Mouse (Mus musculus) lung, postnatal 0 days (tissue): ENCODE measurements at regions not wholly inside any gene's neighbourhood (a gene's known extent, or its start where the extent isn't known, plus 50 kb on each side); places are given as distances from the start of the nearest gene placed in this dataset.

Source experiments
- ATAC-seq: fragments of 200-750 bp; cut with Nextera tagmentation; 2 replicates; pipeline ENCODE4 v1.8.0; 2017; ENCODE audit warnings: moderate library complexity
- DNase-seq: peaks from one replicate; pipeline ENCODE4 v3.0.0-alpha.2; 2016; ENCODE audit warnings: low spot score
- H3K27ac ChIP-seq: fragments of 300-500 bp; sonication (generic); 2 replicates; pipeline ENCODE4 v1.5.1; 2014; ENCODE audit warnings: antibody characterized with exemption, mild to moderate bottlenecking, low read length, mixed read lengths
- H3K27me3 ChIP-seq: fragments of 300-500 bp; sonication (generic); replicated peaks from 2 replicates; pipeline ENCODE4 v1.6.1; 2014; ENCODE audit warnings: low read length, mixed read lengths; ENCODE audit not compliant: insufficient read depth
- H3K36me3 ChIP-seq: fragments of 300-500 bp; sonication (generic); 2 replicates; pipeline ENCODE4 v1.6.1; 2014; ENCODE audit warnings: low read length, mixed read lengths; ENCODE audit not compliant: insufficient read depth
- H3K4me1 ChIP-seq: fragments of 300-500 bp; sonication (generic); 2 replicates; pipeline ENCODE4 v1.6.1; 2014; ENCODE audit warnings: antibody characterized with exemption, low read depth, low read length, mixed read lengths; ENCODE audit not compliant: insufficient read depth
- H3K4me2 ChIP-seq: fragments of 300-500 bp; sonication (generic); replicated peaks from 2 replicates; pipeline ENCODE4 v1.6.1; 2014; ENCODE audit warnings: low read depth, mild to moderate bottlenecking, low read length, moderate library complexity, mixed read lengths
- H3K4me3 ChIP-seq: fragments of 300-500 bp; sonication (generic); 2 replicates; pipeline ENCODE4 v1.5.1; 2014; ENCODE audit warnings: low read depth, low read length
- H3K9ac ChIP-seq: fragments of 300-500 bp; sonication (generic); replicated peaks from 2 replicates; pipeline ENCODE4 v1.6.1; 2014; ENCODE audit warnings: low read depth, mild to moderate bottlenecking
- H3K9me3 ChIP-seq: fragments of 300-500 bp; sonication (generic); 2 replicates; pipeline ENCODE4 v1.6.1; 2016; ENCODE audit warnings: low read length, mixed read lengths
- CTCF ChIP-seq: IDR thresholded peaks from 2 replicates; pipeline ENCODE4 v1.5.1; 2016; ENCODE audit warnings: antibody characterized with exemption, mild to moderate bottlenecking
- EP300 ChIP-seq: IDR thresholded peaks from 2 replicates; pipeline ENCODE4 v1.6.1; 2016; ENCODE audit warnings: antibody characterized with exemption, mild to moderate bottlenecking, control low read depth
- whole genome bisulfite sequencing: fragments of 180-500 bp; shearing (Covaris S2); extraction: QIAGEN DNeasy Blood & Tissue Kit; methylation state at CpG from one replicate; pipeline ENCODE4 v1.1.7; 2014; 5-methylcytosine and 5-hydroxymethylcytosine counted together

DNA sequence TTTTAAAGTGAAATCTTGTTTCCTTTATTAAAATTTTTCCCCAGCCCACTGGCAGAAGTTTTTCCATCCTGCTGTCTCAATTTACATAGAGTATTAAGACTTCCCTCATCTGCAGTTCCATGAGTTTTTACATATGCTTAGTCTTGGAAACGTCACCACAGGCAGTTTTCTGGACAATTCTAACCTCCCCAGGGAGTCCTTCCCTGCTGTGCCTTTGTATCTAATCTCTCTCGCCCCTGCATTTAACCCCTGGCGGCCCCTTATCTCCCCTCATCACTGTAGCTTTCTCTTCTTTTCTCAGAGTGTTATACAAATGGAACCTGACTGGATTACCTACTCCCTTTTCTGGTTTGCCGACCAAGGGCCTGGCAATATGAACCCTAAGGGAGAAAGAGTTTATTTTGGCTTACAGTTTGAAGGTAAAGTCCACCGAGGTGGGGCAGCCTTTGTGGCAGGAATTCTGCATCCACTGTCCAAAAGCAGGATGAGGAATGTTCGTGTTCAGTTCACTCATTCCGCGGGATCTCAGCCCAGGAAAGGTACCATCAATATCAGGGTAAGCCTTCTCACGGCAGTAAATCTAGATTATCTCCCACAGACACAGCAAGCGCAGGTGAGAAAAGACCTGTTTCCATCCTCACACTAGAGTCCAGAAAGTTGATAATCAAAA lies 66.0 kb upstream of the Aldh1a3 start:
- ATAC-seq, result no peak
- no peaks in the 10 kb centered on the region for H3K27me3 ChIP-seq
- H3K9ac ChIP-seq, result no peak overlapping the region
- no peak overlapping the region for H3K4me2 ChIP-seq
- TF ChIP-seq CTCF (no peak), EP300 (no peak)
- H3K9me3 ChIP-seq, result no peaks in the 10 kb centered on the region
- WGBS, result 74% methylated on average over 10 of the region's 10 CpGs
- no peak overlapping the region for H3K4me3 ChIP-seq
- DNase-seq, result no peak
- no peaks in the 10 kb centered on the region for H3K4me1 ChIP-seq
- no peak overlapping the region for H3K27ac ChIP-seq
- no peaks in the 10 kb centered on the region for H3K36me3 ChIP-seq

GRCm38 (mm10) chr7:66492748-66493147 lies 65.4 kb upstream of the Aldh1a3 start:
- Histone ChIP-seq H3K4me3 (no peak overlapping the region), H3K9ac (no peak overlapping the region), H3K4me2 (no peak overlapping the region), H3K9me3 (no peaks in the 10 kb centered on the region), H3K27me3 (no peaks in the 10 kb centered on the region), H3K27ac (no peak overlapping the region), H3K4me1 (no peaks in the 10 kb centered on the region), H3K36me3 (no peaks in the 10 kb centered on the region)
- TF ChIP-seq CTCF, result no peak
- no peak for TF ChIP-seq EP300
- 60% methylated on average over 12 of the region's 12 CpGs for WGBS
- no peak for DNase-seq
- no peak for ATAC-seq

DNA sequence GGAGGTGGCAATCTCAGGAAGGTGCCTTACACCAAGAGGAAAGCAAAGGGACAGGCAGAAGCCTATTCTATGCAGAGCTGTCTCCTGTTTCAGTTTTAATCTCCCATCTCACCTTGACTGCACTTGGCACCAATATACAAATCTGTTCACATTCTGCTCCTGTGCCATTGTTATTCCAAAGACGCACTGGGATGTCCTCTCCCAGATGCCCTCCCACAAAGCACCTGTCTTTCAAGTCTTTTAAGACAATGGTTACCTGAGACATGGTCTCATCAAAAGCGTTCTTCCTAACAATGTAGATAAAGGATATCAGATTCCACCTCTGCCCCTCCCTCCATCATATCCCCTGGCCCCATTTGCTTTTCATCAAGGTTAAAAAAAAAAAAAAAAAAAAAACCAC lies 64.2 kb upstream of the Aldh1a3 start:
- ATAC-seq (no peak), DNase-seq (no peak)
- 61% methylated on average over 2 of the region's 2 CpGs for WGBS
- no peak overlapping the region for H3K4me3 ChIP-seq
- H3K9ac ChIP-seq, result no peak overlapping the region
- no peaks in the 10 kb centered on the region for H3K27me3 ChIP-seq
- TF ChIP-seq EP300 (no peak), CTCF (no peak)
- no peaks in the 10 kb centered on the region for H3K9me3 ChIP-seq
- no peaks in the 10 kb centered on the region for H3K36me3 ChIP-seq
- no peak overlapping the region for H3K27ac ChIP-seq
- H3K4me1 ChIP-seq, result no peaks in the 10 kb centered on the region
- H3K4me2 ChIP-seq, result no peak overlapping the region

DNA sequence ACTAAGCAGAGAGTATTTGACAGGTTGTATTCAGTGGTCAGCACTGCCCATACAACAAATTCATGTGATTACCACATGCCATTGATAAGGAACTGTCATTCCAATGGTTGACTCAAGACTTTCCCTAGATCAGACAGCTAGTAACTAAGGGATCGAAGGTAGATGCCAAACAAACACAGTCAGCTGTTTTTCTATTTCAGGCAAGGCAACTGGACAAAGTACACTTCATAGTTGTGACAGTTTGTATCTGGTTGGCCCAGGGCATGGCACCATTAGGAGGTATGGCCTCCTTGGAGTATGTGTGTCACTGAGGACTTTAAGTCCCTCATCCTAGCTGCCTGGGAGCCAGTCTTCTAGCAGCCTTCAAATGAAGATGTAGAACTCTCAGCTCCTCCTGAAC lies 62.8 kb upstream of the Aldh1a3 start:
- DNase-seq (no peak), ATAC-seq (no peak)
- Histone ChIP-seq H3K36me3 (no peaks in the 10 kb centered on the region), H3K9me3 (no peaks in the 10 kb centered on the region), H3K9ac (no peak overlapping the region), H3K4me2 (no peak overlapping the region), H3K4me1 (no peaks in the 10 kb centered on the region), H3K27me3 (no peaks in the 10 kb centered on the region), H3K4me3 (no peak overlapping the region), H3K27ac (no peak overlapping the region)
- 92% methylated on average over 1 of the region's 1 CpGs for WGBS
- TF ChIP-seq CTCF, result no peak
- TF ChIP-seq EP300, result no peak

- Histone ChIP-seq H3K9ac (no peak overlapping the region), H3K27me3 (no peaks in the 10 kb centered on the region), H3K9me3 (no peaks in the 10 kb centered on the region), H3K27ac (no peak overlapping the region), H3K4me2 (no peak overlapping the region), H3K4me1 (no peaks in the 10 kb centered on the region), H3K4me3 (no peak overlapping the region), H3K36me3 (no peaks in the 10 kb centered on the region)
- ATAC-seq (no peak), DNase-seq (no peak)
- TF ChIP-seq CTCF (no peak), EP300 (no peak)
Observed at GRCm38 (mm10) chr7:66487751-66488150, 60.4 kb upstream of the Aldh1a3 start.

GRCm38 (mm10) chr7:66480446-66480845 lies 53.1 kb upstream of the Aldh1a3 start:
- no peak overlapping the region for H3K4me3 ChIP-seq
- no peak overlapping the region for H3K9ac ChIP-seq
- DNase-seq (no peak), ATAC-seq (no peak)
- H3K4me1 ChIP-seq, result no peaks in the 10 kb centered on the region
- no peaks in the 10 kb centered on the region for H3K27me3 ChIP-seq
- H3K9me3 ChIP-seq, result no peaks in the 10 kb centered on the region
- H3K27ac ChIP-seq, result no peak overlapping the region
- no peaks in the 10 kb centered on the region for H3K36me3 ChIP-seq
- TF ChIP-seq CTCF (no peak), EP300 (no peak)
- no peak overlapping the region for H3K4me2 ChIP-seq
- WGBS, result 56% methylated on average over 4 of the region's 4 CpGs

GRCm38 (mm10) chr7:66479321-66479720 lies 52.0 kb upstream of the Aldh1a3 start:
- ATAC-seq (no peak), DNase-seq (no peak)
- 90% methylated on average over 4 of the region's 4 CpGs for WGBS
- no peak overlapping the region for H3K9ac ChIP-seq
- no peak overlapping the region for H3K4me3 ChIP-seq
- H3K9me3 ChIP-seq, result no peaks in the 10 kb centered on the region
- H3K27me3 ChIP-seq, result no peaks in the 10 kb centered on the region
- TF ChIP-seq CTCF, result no peak
- TF ChIP-seq EP300, result no peak
- H3K36me3 ChIP-seq, result no peaks in the 10 kb centered on the region
- H3K4me2 ChIP-seq, result no peak overlapping the region
- no peaks in the 10 kb centered on the region for H3K4me1 ChIP-seq
- H3K27ac ChIP-seq, result no peak overlapping the region
